Mouse (Mus musculus) liver, postnatal 0 days (tissue): ENCODE data around the gene Ccdc6.

Source experiments
- CTCF ChIP-seq: sonication (generic); IDR thresholded peaks from 2 replicates; pipeline ENCODE4 v1.5.1; 2016; ENCODE audit warnings: antibody characterized with exemption, low read depth
- EP300 ChIP-seq: IDR thresholded peaks from 2 replicates; pipeline ENCODE4 v1.6.1; 2016; ENCODE audit warnings: antibody characterized with exemption, low read depth, mild to moderate bottlenecking

DNA sequence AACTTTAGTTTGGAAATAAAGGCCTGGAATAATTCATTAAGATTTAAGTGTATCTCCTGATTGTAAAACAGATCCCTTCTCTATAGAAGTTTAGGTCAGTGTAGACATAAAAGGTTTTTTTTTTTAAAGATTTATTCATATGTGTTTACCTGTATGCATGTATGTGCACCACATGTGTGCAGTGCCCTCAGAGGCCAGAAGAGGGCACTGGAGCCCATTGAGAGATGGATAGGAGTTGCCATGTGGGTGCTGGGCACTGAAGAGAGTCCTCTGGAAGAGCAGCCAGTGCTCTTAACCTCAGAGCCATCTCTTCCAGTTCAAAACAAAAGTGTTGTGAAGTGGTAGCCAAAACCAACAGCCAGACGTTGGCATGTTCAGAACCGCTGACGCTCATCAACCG, 5.2 kb downstream of the Ccdc6 start:
- TF ChIP-seq EP300 (no peak), CTCF (peak; percentile 37)
